Mouse (Mus musculus) heart, postnatal 14 days (tissue): ENCODE measurements around the gene Oser1. TPM values are rescaled to one million over a fixed set of nuclear protein-coding genes. Genes with fewer than 3 reads are reported as not detected.

Source experiments
- DNase-seq, 2 experiments: peaks; one replicate each; pipeline ENCODE4 v3.0.0; 2021 to 2022
- intact Hi-C: fragments of 180-260 bp; cut with DNase I; formaldehyde crosslinking; loops from one replicate; pipeline ENCODE4 v1.15.1; 2025
- total RNA-seq, 2 experiments: library from RNA; stranded (reverse); gene quantifications; 2 replicates each; pipeline ENCODE4 v1.2.3; 2021

Gene Oser1
- total RNA-seq, 2 experiments from 2014 or later: 22.3 to 25.3 TPM

GRCm38 (mm10) chr2:163449276-163449675 is 24.8 kb upstream of the Oser1 start:
- DNase-seq: no peak
- intact Hi-C loops: no loop called here

- DNase-seq: no peak
- intact Hi-C loops: no loop called here
Observed at GRCm38 (mm10) chr2:163447375-163447774, 22.9 kb upstream of the Oser1 start.

GRCm38 (mm10) chr2:163444017-163444416 is 19.5 kb upstream of the Oser1 start:
- intact Hi-C loops: no loop called here

GRCm38 (mm10) chr2:163443543-163443942 is 19.0 kb upstream of the Oser1 start:
- DNase-seq: peak; percentile 33 to 49
- intact Hi-C loops: no loop called here

More at GRCm38 (mm10) chr2:163444017-163444416, 19.5 kb upstream of the Oser1 start:
- DNase-seq: no peak

DNA sequence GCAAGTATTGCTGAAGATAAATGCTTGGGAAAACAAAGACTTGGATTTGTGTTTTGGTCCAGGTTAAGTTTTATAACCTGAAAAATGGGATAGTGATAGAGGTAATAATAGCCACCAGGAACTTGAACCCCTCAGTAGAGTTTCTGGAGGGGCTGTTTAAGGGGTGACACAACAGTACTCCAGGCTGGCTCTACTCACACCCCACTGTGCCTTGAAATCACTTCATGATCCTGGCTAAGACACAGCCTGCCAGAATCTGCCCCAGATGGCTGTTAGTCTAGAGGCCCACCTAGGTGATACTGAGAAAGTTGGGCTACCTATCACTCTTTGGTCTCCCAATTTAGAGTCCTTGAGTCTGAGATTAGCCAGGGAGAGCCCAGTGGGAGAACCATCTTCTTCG is 15.0 kb upstream of the Oser1 start:
- intact Hi-C loops: no loop called here
- no peak for DNase-seq

GRCm38 (mm10) chr2:163438619-163439451 is 14.3 kb upstream of the Oser1 start:
- intact Hi-C loops: no loop called here
- DNase-seq: peak; percentile 41 to 55

DNA sequence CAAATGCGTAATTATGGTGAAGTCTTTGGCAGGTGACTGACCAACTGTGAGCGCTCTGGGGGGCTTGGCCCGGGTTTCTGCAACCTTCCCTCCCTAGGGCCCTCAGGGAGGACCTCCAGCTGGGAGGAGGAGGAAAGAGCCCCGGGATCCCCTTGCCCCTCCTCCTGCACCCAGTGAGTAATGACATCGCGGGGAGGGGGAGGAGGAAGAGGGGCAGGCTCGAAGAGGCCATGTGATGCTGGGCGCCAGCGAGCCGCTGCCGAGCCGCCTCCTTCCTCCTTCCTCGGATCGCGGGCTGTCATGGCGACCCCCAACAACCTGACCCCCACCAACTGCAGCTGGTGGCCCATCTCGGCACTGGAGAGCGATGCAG is 13.7 kb upstream of the Oser1 start, which contains the start of gene Gdap1l1:
Gene Gdap1l1 (plus strand): TSS at position 231 of the 373 bp plus-strand sequence.
- DNase-seq: no peak
- intact Hi-C loops: no loop called here

GRCm38 (mm10) chr2:163437800-163438199 is 13.3 kb upstream of the Oser1 start:
- intact Hi-C loops: no loop called here
- no peak for DNase-seq

GRCm38 (mm10) chr2:163433971-163434370 is 9.5 kb upstream of the Oser1 start:
- DNase-seq: no peak
- intact Hi-C loops: no loop called here

- DNase-seq: no peak
- intact Hi-C loops: no loop called here
Observed at GRCm38 (mm10) chr2:163431289-163431688, 6.8 kb upstream of the Oser1 start.

DNA sequence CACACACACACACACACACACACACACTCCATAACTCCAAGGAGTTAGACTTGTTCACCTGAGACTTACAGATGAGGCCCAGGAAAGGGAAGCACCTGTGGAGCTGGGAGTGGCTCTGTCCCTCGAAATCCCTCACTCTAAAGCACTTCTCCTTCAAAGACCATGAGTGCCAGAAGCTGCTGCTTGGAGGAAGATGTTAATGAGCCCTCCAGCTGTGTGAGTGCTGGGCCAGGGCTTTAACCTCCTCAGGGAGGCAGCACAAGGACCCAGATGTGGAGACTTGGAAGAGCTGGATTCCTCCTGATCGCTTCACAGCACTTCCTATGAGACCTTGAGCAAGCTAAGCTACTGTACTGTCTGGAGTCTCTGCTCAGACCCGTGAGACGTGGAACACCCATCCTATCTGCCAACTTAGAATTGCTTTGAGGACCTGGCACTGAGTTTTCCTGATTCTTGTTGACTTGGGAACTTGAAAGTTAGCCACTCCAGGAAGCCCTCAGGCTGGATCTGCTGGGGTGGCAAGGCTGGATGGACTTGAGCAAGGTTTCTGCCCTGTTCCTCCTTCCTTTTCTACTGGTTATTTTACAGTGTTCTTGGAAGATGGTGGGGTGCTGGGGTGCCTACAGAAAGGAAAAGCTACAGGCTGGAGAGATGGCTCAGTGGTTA is 4.0 kb upstream of the Oser1 start:
- no peak for DNase-seq
- intact Hi-C loops: no loop called here

DNA sequence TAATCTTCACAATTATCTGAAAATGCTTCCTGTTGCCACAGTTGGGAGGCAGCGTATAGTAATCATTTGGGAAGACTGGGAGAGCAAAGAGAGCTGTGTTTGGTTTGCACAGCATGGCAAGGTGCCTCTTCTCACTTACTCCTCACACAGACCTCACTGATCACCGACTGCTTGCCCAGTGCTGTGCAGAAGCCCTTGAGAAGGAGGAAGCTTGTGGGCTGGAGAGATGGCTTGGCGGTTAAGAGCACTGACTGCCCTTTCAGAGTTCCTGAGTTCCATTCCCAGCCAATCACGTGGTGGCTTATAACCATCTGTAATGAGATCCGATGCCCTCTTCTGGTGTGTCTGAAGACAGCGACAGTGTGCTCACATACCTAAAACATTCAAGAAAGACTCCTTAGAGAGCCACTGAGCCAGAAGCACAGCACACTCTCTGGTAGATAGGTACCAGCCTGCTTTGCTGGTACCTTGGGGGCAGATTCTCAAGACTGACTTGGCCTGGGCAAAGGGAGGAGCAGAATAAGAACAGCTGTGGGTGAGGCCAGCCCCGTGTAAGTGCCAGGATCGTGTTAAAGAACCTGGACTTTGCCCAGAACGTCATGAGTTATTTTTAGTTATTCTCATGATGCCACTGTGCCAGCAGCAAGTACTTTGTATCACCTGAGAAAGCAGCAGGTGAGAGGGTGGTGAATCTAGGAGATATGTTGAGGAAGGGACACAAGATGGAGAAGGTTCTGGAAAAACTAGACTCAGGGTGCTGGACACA is 1.4 kb downstream of the Oser1 start:
- DNase-seq: no peak
- intact Hi-C loops: no loop called here

- intact Hi-C loops: loop anchor here (2.0 kb wide), 1 partner anchor 52 kb away; the partner anchor contains the start of gene Fitm2
- DNase-seq: no peak
Observed at GRCm38 (mm10) chr2:163420366-163420886, 4.1 kb downstream of the Oser1 start.

GRCm38 (mm10) chr2:163419346-163420045 is 5.0 kb downstream of the Oser1 start:
- intact Hi-C loops: loop anchor here (2.0 to 5.0 kb wide), 2 partner anchors 53 to 487 kb away; partner anchors contain the start of genes Fitm2 and Srsf6
- DNase-seq: peak; percentile 99

DNA sequence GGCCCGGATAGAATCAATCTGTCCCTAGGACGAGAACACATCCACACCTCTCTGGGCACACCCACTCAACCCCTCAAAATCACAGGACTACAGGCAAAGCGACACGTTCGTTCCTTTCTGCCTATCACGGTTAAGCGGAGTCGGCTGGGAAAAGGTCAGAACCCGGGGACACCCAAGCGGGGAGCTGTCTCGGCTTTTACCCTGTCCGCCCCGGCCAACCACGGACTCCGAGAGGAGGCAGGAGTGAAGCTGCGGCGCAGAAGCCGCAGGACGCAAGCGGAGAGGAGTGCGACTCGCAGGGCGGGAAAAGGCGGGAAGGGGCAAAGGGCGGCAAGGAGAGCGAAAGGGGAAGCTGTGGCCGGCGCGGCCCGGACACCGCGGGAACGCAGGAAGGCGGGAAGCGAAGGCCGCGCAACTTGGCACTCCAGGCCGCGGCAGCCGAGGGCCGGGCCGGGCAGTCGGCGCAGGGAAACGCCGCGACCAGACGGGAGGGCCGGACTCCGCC is 5.6 kb downstream of the Oser1 start:
- no peak for DNase-seq
- intact Hi-C loops: loop anchor here (5.0 kb wide), 1 partner anchor 487 kb away; the partner anchor contains the start of gene Srsf6

- intact Hi-C loops: loop anchor here (5.0 kb wide), 1 partner anchor 486 kb away; the partner anchor contains the start of gene Srsf6
- no peak for DNase-seq
Observed at GRCm38 (mm10) chr2:163417830-163418229, 6.7 kb downstream of the Oser1 start.

GRCm38 (mm10) chr2:163417026-163417425 is 7.5 kb downstream of the Oser1 start:
- DNase-seq: no peak

GRCm38 (mm10) chr2:163412846-163413590 is 11.5 kb downstream of the Oser1 start:
- DNase-seq: no peak
- intact Hi-C loops: no loop called here

More at GRCm38 (mm10) chr2:163417026-163417425, 7.5 kb downstream of the Oser1 start:
- intact Hi-C loops: loop anchor here (5.0 kb wide), 1 partner anchor 485 kb away; the partner anchor contains the start of gene Srsf6

DNA sequence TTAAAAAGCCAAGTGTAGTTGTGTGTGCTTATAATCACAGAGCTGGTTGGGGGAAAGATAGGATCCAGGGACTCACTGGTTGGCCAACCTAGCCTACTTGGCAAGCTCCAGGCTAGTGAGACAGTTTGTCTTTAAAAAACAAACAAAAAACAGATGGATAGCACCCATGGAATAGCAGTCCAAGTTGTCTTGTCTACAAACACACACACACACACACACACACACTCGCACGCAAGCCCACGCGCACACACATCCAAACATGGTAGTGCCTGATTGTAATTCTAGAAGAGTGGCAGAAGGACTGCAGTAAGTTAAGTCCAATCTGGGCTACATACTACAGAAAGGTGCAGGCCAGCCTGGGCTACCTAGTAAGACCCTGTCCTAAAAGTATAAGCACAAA is 12.1 kb downstream of the Oser1 start:
- no peak for DNase-seq
- intact Hi-C loops: no loop called here
